Mouse (Mus musculus): ENCODE measurements at regions not wholly inside any gene's neighbourhood (a gene's known extent, or its start where the extent isn't known, plus 50 kb on each side); places are given as distances from the start of the nearest gene placed in this dataset.

GRCm38 (mm10) chr11:111212702-111213328 is 146.9 kb downstream of the Kcnj2 start:
- TF ChIP-seq CTCF (IDR thresholded peaks at IDR 0.05; ENCODE audit: low read depth, low read length), result no peak
- TF ChIP-seq POLR2A (IDR thresholded peaks at IDR 0.05; ENCODE audit: extremely low read depth, insufficient read depth, low read length), result no peak
